Mouse (Mus musculus) liver, adult 2 months (tissue): ENCODE measurements around the gene Dcn. TPM values are rescaled to one million over a fixed set of nuclear protein-coding genes. Genes with fewer than 3 reads are reported as not detected.

Experiments used
- DNase-seq: peaks from one replicate; pipeline ENCODE4 v3.0.0-alpha.2; 2011; ENCODE audit warnings: low read depth, low spot score; ENCODE audit errors: extremely low read depth
- H3K27ac ChIP-seq: fragments of 200-500 bp; replicated peaks from 2 replicates; pipeline ENCODE4 v1.5.1; 2012; ENCODE audit warnings: low read depth, mild to moderate bottlenecking, control low read depth, inconsistent platforms, low read length; ENCODE audit not compliant: insufficient read depth
- H3K27me3 ChIP-seq: fragments of 200-500 bp; 2 replicates; pipeline ENCODE4 v1.6.1; 2012; ENCODE audit warnings: mild to moderate bottlenecking, moderate library complexity, low read length, inconsistent platforms; ENCODE audit not compliant: control insufficient read depth, insufficient read depth
- H3K36me3 ChIP-seq: fragments of 200-500 bp; 2 replicates; pipeline ENCODE4 v1.6.1; 2012; ENCODE audit warnings: low read length, inconsistent platforms; ENCODE audit not compliant: control insufficient read depth, insufficient read depth
- H3K4me1 ChIP-seq: fragments of 200-500 bp; 2 replicates; pipeline ENCODE4 v1.6.1; 2011; ENCODE audit warnings: low read length; ENCODE audit not compliant: control insufficient read depth, insufficient read depth
- H3K4me3 ChIP-seq: fragments of 200-500 bp; 2 replicates; pipeline ENCODE4 v1.5.1; 2011; ENCODE audit warnings: low read depth, mild to moderate bottlenecking, control low read depth, low read length, moderate library complexity; ENCODE audit not compliant: insufficient read depth
- H3K79me2 ChIP-seq: fragments of 200-500 bp; 2 replicates; pipeline ENCODE4 v1.6.1; 2012; ENCODE audit warnings: inconsistent platforms, mild to moderate bottlenecking, low read length, moderate library complexity; ENCODE audit not compliant: control insufficient read depth, insufficient read depth
- H3K9ac ChIP-seq: fragments of 200-500 bp; 2 replicates; pipeline ENCODE4 v1.6.1; 2012; ENCODE audit warnings: low read depth, mild to moderate bottlenecking, control low read depth, inconsistent platforms, low read length
- CTCF ChIP-seq: fragments of 200-500 bp; IDR thresholded peaks from 2 replicates; pipeline ENCODE4 v1.5.1; 2011; ENCODE audit warnings: low read depth, low read length, control low read depth
- POLR2A ChIP-seq: fragments of 200-500 bp; IDR thresholded peaks from 2 replicates; pipeline ENCODE4 v1.6.1; 2011; ENCODE audit warnings: low read length, control low read depth; ENCODE audit not compliant: insufficient read depth; ENCODE audit errors: extremely low read depth
- WGBS: fragments of 180-500 bp; shearing (Covaris S2); methylation state at CpG from one replicate; pipeline ENCODE4 v1.1.7; 2018; 5-methylcytosine and 5-hydroxymethylcytosine counted together
- polyA plus RNA-seq: library from polyadenylated mRNA; depleted of rRNA; stranded (reverse); fragments of >200 nt; gene quantifications from 2 replicates; pipeline ENCODE4 v1.2.3, GENCODE M21; 2012; rRNA removed
- total RNA-seq: library from RNA; depleted of rRNA; stranded (reverse); fragments of >200 nt; gene quantifications from 2 replicates; pipeline ENCODE4 v1.2.3, GENCODE M21; 2014; rRNA removed

Dcn gene
- total and polyA plus RNA-seq, 2 experiments, result 90.9 to 182 TPM

DNA sequence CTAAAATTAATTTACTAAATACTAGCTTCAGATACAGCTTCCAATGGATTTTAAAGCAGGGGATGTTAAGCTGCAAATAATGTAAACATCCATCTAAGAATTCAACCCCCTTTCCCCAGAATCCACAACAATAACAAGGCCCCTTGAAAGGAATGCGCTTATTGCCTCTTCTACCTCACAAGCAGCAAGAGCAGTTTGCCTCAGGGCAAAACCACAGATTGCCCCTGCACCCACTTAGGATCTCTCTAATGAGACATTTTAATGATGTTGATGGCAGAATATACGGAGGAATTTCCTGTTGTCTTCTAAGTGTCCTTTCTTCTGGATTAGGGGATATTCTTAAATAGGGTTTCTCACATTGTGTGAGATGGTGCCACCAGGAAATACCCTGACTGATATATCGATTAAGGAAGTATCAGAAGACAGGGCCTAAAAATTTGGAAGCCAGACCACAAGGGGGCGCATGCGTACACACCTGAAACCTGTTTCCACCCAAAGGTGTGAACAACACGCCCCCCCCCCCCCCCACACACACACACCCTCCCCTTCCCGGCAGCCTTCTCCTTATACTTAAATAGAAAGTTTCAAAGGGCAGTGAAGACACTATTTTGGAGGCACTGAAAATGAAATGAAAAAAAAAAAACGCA is 88.2 kb downstream of the Dcn start:
- Histone ChIP-seq H3K36me3 (no peaks in the 10 kb centered on the region), H3K9ac (no peak overlapping the region), H3K27ac (no peak overlapping the region), H3K4me1 (no peaks in the 10 kb centered on the region), H3K4me3 (no peak overlapping the region), H3K27me3 (no peaks in the 10 kb centered on the region), H3K79me2 (no peaks in the 10 kb centered on the region)
- DNase-seq, result peak; percentile 12
- 64% methylated on average over 8 of the region's 8 CpGs for WGBS
- TF ChIP-seq CTCF (peak; percentile 6; the same call in 1 of the 2 replicates), POLR2A (no peak)

Other genes with a start within 250 kb of the Dcn start
- 8.1 and 10.2 TPM in 2 replicates for gene Lum, start 85.5 kb downstream of the Dcn start, total RNA-seq
- gene Lum, start 85.5 kb downstream of the Dcn start, polyA plus RNA-seq, result 2.4 and 3.4 TPM in 2 replicates
- not detected in 2 replicates for gene Kera, start 127.3 kb downstream of the Dcn start, total RNA-seq
- gene Kera, start 127.3 kb downstream of the Dcn start, polyA plus RNA-seq, result not detected in 2 replicates
- 0.09 TPM in 1 of 2 replicates, not detected in the other for gene Epyc, start 164.5 kb downstream of the Dcn start, total RNA-seq
- not detected in 2 replicates for gene Epyc, start 164.5 kb downstream of the Dcn start, polyA plus RNA-seq
- not detected in 2 replicates for gene Ccer1, start 213.4 kb downstream of the Dcn start, total RNA-seq
- not detected in 2 replicates for gene Ccer1, start 213.4 kb downstream of the Dcn start, polyA plus RNA-seq
- gene C030005K15Rik, start 247.1 kb downstream of the Dcn start, total RNA-seq, result not detected in 2 replicates
- gene C030005K15Rik, start 247.1 kb downstream of the Dcn start, polyA plus RNA-seq, result not detected in 2 replicates